Mouse (Mus musculus): Measurements from ENCODE around the gene Snx20. TPM values are rescaled to one million over a fixed set of nuclear protein-coding genes. Genes with fewer than 3 reads are reported as not detected.
A peak's percentile ranks its signal among the peaks of the same experiment; 100 is the strongest.

Gene Snx20
- total and polyA plus RNA-seq, 2 experiments from 2014 or later, result 1.1 to 2.2 TPM

- WGBS, result 82% methylated on average over 4 of the region's 4 CpGs
- Histone ChIP-seq H3K9me3 (ENCODE audit: low read length) (no peaks in the 10 kb centered on the region), H3K36me3 (ENCODE audit: insufficient read depth, low read length) (no peaks in the 10 kb centered on the region), H3K4me2 (ENCODE audit: low read depth, low read length) (no peak overlapping the region), H3K27ac (no peak overlapping the region), H3K9ac (replicated peaks; ENCODE audit: low read length) (no peak overlapping the region), H3K4me3 (ENCODE audit: low read length) (no peak overlapping the region), H3K4me1 (ENCODE audit: insufficient read depth, low read length) (no peaks in the 10 kb centered on the region), H3K27me3 (ENCODE audit: insufficient read depth, low read length) (no peaks in the 10 kb centered on the region)
- ATAC-seq (no peak), DNase-seq (ENCODE audit: low spot score) (no peak)
- TF ChIP-seq CTCF (IDR thresholded peaks at IDR 0.05; ENCODE audit: low read depth), result no peak
Measured at GRCm38 (mm10) chr8:88630225-88630624, 5.7 kb downstream of the Snx20 start.

- H3K4me2 ChIP-seq (ENCODE audit: low read depth, low read length), result peak overlapping the region; percentile 82
- ATAC-seq, result peak; percentile 13
- no peak for TF ChIP-seq CTCF (IDR thresholded peaks at IDR 0.05; ENCODE audit: low read depth)
- no peaks in the 10 kb centered on the region for H3K9me3 ChIP-seq (ENCODE audit: low read length)
- WGBS, result 57% methylated on average over 14 of the region's 14 CpGs
- no peak for DNase-seq (ENCODE audit: low spot score)
- H3K36me3 ChIP-seq (ENCODE audit: insufficient read depth, low read length), result no peaks in the 10 kb centered on the region
- H3K27me3 ChIP-seq (ENCODE audit: insufficient read depth, low read length), result no peaks in the 10 kb centered on the region
- 0 out of 2 replicates have a peak, but pooled peaks cover 3% of the 10 kb centered on the region for H3K4me1 ChIP-seq (ENCODE audit: insufficient read depth, low read length)
- peak overlapping the region; percentile 90; the same call in 1 of the 2 replicates for H3K27ac ChIP-seq
- H3K4me3 ChIP-seq (ENCODE audit: low read length), result peak overlapping the region; percentile 55
- H3K9ac ChIP-seq (replicated peaks; ENCODE audit: low read length), result peak overlapping the region; percentile 72; the same call in 1 of the 2 replicates
Measured at GRCm38 (mm10) chr8:88628001-88628774, 7.7 kb downstream of the Snx20 start.

GRCm38 (mm10) chr8:88627265-88627991, 8.5 kb downstream of the Snx20 start:
- H3K9me3 ChIP-seq (ENCODE audit: low read length), result no peaks in the 10 kb centered on the region
- peak overlapping the region; percentile 55 for H3K4me3 ChIP-seq (ENCODE audit: low read length)
- 0 out of 2 replicates have a peak, but pooled peaks cover 3% of the 10 kb centered on the region for H3K4me1 ChIP-seq (ENCODE audit: insufficient read depth, low read length)
- ATAC-seq (peak; percentile 90), DNase-seq (ENCODE audit: low spot score) (peak; percentile 97)
- H3K27ac ChIP-seq, result peak overlapping the region; percentile 90
- TF ChIP-seq CTCF (IDR thresholded peaks at IDR 0.05; ENCODE audit: low read depth), result no peak; the same call in 1 of the 2 replicates
- H3K27me3 ChIP-seq (ENCODE audit: insufficient read depth, low read length), result no peaks in the 10 kb centered on the region
- peak overlapping the region; percentile 72 for H3K9ac ChIP-seq (replicated peaks; ENCODE audit: low read length)
- peak overlapping the region; percentile 82 for H3K4me2 ChIP-seq (ENCODE audit: low read depth, low read length)
- H3K36me3 ChIP-seq (ENCODE audit: insufficient read depth, low read length), result no peaks in the 10 kb centered on the region
- 1% methylated on average over 103 of the region's 105 CpGs for WGBS

GRCm38 (mm10) chr8:88626940-88627264, 9.0 kb downstream of the Snx20 start:
- peak overlapping the region; percentile 82 for H3K4me2 ChIP-seq (ENCODE audit: low read depth, low read length)

GRCm38 (mm10) chr8:88626433-88626832, 9.5 kb downstream of the Snx20 start:
- 81% methylated on average over 3 of the region's 3 CpGs for WGBS
- no peak overlapping the region for H3K4me3 ChIP-seq (ENCODE audit: low read length)
- no peaks in the 10 kb centered on the region for H3K36me3 ChIP-seq (ENCODE audit: insufficient read depth, low read length)
- H3K9me3 ChIP-seq (ENCODE audit: low read length), result no peaks in the 10 kb centered on the region
- 0 out of 2 replicates have a peak, but pooled peaks cover 3% of the 10 kb centered on the region for H3K4me1 ChIP-seq (ENCODE audit: insufficient read depth, low read length)
- no peak overlapping the region; the same call in 1 of the 2 replicates for H3K9ac ChIP-seq (replicated peaks; ENCODE audit: low read length)
- H3K4me2 ChIP-seq (ENCODE audit: low read depth, low read length), result peak overlapping the region; percentile 82; the same call in 1 of the 2 replicates
- ATAC-seq, result no peak
- H3K27me3 ChIP-seq (ENCODE audit: insufficient read depth, low read length), result no peaks in the 10 kb centered on the region
- DNase-seq (ENCODE audit: low spot score), result no peak
- no peak overlapping the region for H3K27ac ChIP-seq
- TF ChIP-seq CTCF (IDR thresholded peaks at IDR 0.05; ENCODE audit: low read depth), result no peak

More at GRCm38 (mm10) chr8:88626940-88627264, 9.0 kb downstream of the Snx20 start:
- 10% methylated on average over 19 of the region's 19 CpGs for WGBS
- Histone ChIP-seq H3K4me1 (ENCODE audit: insufficient read depth, low read length) (0 out of 2 replicates have a peak, but pooled peaks cover 3% of the 10 kb centered on the region), H3K4me3 (ENCODE audit: low read length) (peak overlapping the region; percentile 55), H3K9me3 (ENCODE audit: low read length) (no peaks in the 10 kb centered on the region), H3K27ac (peak overlapping the region; percentile 90), H3K36me3 (ENCODE audit: insufficient read depth, low read length) (no peaks in the 10 kb centered on the region), H3K9ac (replicated peaks; ENCODE audit: low read length) (peak overlapping the region; percentile 72), H3K27me3 (ENCODE audit: insufficient read depth, low read length) (no peaks in the 10 kb centered on the region)
- DNase-seq (ENCODE audit: low spot score) (no peak), ATAC-seq (no peak)
- TF ChIP-seq CTCF (IDR thresholded peaks at IDR 0.05; ENCODE audit: low read depth), result 0 out of 2 replicates have a peak, but pooled peaks have one; percentile 16

- ATAC-seq (no peak), DNase-seq (ENCODE audit: low spot score) (no peak)
- 0 out of 2 replicates have a peak, but pooled peaks cover 3% of the 10 kb centered on the region for H3K4me1 ChIP-seq (ENCODE audit: insufficient read depth, low read length)
- TF ChIP-seq CTCF (IDR thresholded peaks at IDR 0.05; ENCODE audit: low read depth), result no peak
- 58% methylated on average over 3 of the region's 3 CpGs for WGBS
- H3K9me3 ChIP-seq (ENCODE audit: low read length), result no peaks in the 10 kb centered on the region
- H3K36me3 ChIP-seq (ENCODE audit: insufficient read depth, low read length), result no peaks in the 10 kb centered on the region
- H3K27me3 ChIP-seq (ENCODE audit: insufficient read depth, low read length), result no peaks in the 10 kb centered on the region; the same call in 1 of the 2 replicates
- H3K4me2 ChIP-seq (ENCODE audit: low read depth, low read length), result no peak overlapping the region
- no peak overlapping the region for H3K9ac ChIP-seq (replicated peaks; ENCODE audit: low read length)
- no peak overlapping the region for H3K27ac ChIP-seq
- H3K4me3 ChIP-seq (ENCODE audit: low read length), result no peak overlapping the region
Measured at GRCm38 (mm10) chr8:88624276-88624675, 11.7 kb downstream of the Snx20 start.
